Mouse (Mus musculus): Measurements from ENCODE around the gene Serinc3.
"Not testable (repeated sequence)": the region's sequence is repeated elsewhere in the genome, so short reads cannot be mapped to it uniquely, and the experiment has no call there.

Serinc3 gene

DNA sequence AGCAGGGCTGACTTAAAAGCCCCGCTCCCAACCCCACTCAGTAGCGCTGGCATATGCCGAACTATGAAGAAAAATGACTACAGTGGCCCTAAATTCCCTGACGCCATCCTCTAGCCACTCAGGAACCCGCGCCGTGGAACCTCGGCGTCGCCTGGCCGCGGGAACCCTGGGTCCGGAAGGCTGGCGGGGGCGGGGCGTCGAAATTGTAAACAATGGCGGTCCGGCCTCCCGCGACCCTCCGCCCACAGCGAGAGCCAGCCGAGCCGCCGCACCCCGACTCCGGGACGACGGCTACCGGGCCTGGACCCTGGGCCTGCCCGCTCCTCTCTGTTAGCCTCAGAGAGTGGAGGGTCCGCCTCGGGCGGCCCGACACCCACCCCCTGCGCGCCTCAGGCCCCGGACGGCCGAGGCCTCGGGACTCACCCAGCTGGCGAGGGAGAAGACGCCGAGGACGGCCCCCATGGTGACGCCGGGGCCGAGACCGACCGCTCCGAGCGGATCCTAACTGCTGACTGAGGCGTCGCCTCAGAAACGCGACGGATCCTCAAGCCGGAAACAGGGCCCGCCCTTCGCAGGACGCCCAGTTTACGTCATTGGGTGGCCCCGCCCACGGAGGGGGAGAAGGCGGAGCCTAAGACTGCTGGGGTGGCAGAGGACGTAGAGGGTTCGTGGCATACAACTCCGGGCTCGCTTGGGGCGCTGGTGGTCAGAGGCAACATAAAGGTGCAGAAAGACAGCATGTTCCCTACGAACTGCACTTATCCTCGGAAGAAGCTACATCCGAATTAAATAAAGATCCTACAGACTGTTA is at the start of gene Serinc3:
Gene Serinc3 (minus strand): TSS at position 557 of the 811 bp plus-strand sequence.
- DNase-seq (ENCODE audit: extremely low read depth, low read depth): peak; percentile 91

- no peak for DNase-seq (ENCODE audit: extremely low read depth, low read depth)
These were observed 48.9 kb upstream of the Serinc3 start for GRCm38 (mm10) chr2:163693716-163694314.

DNA sequence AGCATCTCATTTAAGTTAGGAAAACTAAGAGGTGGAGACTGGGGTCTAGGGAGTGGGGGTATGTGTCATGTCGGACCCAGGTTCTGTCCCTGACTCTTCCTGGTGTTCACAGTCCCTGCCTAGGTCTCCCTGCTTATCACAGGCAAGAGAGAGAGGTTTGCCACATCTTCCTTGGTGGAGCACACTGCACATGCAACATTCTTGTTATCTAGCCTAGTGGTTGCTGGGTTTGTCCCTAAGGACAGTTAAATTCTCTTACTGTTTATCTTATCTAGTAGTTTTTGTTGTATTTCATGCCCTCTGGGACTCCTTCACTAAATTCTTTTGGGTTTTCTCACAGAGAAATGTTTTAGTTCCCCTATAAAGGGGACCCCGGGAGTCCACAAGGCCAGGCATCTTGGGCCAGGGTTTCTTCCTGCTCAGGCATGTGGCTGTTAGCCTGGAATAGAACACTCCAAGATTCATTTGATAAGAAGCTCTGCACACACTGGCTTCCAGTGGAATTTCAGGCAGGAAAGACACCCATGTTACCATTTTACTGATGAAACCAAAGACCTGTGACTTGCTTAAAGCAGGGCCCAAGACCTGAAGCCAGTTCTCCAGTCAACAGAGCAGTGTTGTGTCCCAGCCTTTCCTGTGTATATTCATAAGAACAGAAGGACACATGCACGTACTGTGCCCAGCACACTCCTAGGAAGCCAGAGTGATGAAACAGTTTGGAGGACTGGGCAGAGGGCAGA is 48.1 kb upstream of the Serinc3 start:
- DNase-seq (ENCODE audit: extremely low read depth, low read depth): peak; percentile 67

DNA sequence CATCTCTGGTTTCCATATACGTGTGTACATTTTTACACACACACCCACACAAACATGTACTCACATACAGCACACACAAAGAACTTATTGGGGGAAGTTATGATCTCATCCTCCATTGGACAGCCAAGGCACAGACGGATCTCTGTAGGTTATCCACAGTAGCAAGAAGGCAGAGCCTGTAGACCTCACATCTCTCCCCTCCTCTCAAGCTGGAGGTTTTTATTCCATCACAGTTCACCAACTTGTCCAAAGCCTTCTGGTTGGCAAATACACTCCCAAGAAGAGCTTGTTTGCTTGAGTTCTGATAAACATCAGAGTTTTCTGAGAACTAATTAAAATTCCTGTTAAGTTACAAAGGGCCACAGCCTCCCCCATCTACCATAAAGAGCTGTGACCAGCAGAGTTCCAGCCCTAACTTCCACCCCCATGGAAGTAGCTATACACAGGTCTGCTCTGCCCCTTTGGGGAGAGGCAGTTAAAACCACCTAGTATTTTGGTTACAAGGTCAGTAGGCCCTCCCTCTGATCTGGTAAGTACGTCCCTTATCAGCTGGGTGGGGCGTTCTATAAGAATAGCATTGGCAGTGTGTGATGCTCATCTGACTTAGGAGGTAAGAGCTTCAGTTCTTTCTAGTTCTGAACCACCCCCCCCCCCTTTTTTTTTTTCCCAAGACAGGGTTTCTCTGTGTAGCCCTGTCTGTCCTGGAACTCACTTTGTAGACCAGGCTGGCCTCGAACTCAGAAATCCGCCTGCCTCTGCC is 47.1 kb upstream of the Serinc3 start:
- peak; percentile 69 for DNase-seq (ENCODE audit: extremely low read depth, low read depth)

DNA sequence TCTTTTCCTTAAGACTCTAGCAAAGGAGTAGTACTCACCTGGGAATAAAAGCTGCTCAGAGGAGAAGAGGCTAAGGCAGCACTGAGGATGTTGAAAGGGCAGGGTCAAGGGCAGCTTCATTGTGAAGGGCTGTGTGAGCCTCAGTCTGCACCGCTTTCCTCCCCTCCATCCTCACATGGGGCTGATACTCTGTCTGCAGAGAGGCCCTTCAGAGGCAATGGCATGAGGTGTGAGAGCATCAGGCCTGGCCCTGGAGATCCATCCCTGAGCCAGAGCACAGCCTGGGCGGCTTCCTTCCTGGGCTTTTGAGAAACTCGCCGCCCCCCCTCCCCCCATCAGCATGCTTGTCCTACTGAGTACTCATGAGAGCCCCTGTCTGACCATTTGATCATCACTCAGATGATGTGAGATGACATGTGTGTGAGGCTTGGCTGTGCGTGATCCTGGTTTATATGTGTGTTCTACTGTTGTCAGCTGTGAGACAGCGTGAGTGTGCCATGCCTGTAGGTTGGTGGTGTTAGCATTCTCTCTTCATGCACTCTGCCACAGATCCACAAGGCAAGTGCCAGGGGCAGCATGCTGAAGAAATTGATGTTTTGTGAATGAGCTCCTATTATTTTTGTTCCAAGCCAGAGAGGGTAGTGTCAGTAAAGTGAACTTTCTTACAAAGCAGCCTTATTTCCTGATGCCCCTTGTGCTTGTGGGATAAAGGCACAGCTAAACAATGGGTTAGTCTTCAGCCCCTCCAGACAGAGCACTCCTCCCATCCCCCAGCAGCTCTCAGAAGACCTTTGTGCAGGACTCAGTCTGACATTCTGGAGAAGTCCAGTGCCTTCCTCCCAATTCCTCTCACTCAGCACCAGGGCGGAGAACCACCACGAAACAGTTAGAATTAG is 45.7 kb upstream of the Serinc3 start:
- no peak for DNase-seq (ENCODE audit: extremely low read depth, low read depth)

GRCm38 (mm10) chr2:163689771-163690170 is 44.8 kb upstream of the Serinc3 start:
- no peak for DNase-seq (ENCODE audit: extremely low read depth, low read depth)

GRCm38 (mm10) chr2:163688377-163688776 is 43.4 kb upstream of the Serinc3 start:
- DNase-seq (ENCODE audit: extremely low read depth, low read depth): not testable (repeated sequence)

- DNase-seq (ENCODE audit: extremely low read depth, low read depth): no peak
These were observed 42.0 kb upstream of the Serinc3 start for GRCm38 (mm10) chr2:163686886-163687285.

DNA sequence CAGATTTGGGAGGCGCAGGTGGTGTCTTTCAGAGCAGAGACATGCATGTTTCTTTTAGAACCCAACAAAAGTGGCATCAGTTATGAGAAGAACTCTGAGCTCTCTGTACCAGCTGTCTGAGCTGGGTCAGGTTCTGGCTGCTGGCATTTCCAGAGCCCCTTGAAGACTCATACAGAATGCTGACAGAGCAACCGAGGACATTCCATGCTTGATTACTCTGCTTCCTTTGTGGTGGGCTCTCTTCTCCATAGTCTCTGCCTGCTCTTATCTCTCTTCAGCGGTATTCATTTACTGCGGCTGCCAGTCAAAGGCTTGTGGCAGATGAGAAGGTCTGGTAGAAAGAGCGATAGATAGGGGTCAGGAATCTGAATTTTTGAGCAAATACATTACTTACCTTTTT is 41.3 kb upstream of the Serinc3 start:
- no peak for DNase-seq (ENCODE audit: extremely low read depth, low read depth)

DNA sequence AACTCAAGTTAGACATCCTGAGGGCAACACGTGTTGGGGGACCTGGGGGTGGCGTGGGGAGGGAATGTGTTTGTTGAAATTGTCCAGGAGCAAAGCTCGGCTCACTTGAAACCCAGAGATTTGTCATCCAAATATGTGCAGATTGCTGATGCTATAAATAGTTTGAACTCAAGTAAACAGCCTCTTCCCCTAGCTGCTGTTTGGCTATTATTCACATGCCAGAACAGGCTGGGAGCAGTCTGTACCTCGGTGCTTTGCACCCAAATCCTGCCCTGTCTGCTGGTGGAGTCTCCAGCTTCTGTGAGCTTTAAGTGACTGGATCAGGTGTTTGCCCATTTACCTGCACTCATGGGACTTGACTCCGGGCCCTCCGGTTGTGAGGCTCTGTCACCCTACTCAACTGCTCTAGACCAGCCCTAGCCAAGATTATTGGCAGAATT is 40.9 kb upstream of the Serinc3 start:
- no peak for DNase-seq (ENCODE audit: extremely low read depth, low read depth)

- no peak for DNase-seq (ENCODE audit: extremely low read depth, low read depth)
These were observed 40.4 kb upstream of the Serinc3 start for GRCm38 (mm10) chr2:163685287-163685686.

DNA sequence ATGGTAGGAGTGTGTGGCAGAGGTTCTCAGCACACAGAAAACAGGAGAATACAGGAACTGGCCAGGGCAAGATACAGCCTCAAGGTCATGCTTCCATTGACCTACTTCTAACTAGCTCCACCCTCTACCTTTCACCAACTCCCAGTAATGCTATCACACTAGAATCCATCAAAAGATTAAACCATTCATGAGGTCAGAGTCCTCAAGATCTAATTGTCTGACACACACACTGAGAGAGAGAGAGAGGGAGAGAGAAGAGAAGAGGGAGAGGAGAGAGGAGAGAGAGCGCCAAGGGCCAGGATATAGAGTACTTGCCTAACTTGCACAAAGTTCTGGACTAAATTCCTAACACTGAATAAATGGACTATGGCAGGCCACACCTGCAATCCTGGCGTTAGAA is 37.4 kb upstream of the Serinc3 start:
- no peak for DNase-seq (ENCODE audit: extremely low read depth, low read depth)

DNA sequence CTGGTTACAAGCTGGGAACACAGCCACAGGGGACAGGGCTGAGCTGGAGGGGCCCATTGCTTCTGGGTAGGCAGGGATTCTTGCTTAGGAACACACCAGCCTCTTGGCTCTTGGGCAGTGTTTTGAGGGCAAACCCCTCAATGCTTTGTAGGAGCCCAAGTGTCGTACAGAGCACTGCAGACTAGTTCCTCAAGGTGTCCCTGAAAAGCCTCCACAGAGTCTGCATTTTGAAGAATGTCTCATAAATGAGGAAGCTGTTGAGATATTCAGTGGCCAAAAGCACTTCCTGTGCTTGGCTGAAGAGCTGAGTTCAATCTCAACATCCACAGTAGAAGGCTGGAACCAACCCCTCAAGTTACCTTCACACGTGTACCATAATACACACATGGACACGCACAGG is 31.8 kb upstream of the Serinc3 start:
- DNase-seq (ENCODE audit: extremely low read depth, low read depth): peak; percentile 77

GRCm38 (mm10) chr2:163676321-163676720 is 31.4 kb upstream of the Serinc3 start:
- DNase-seq (ENCODE audit: extremely low read depth, low read depth): no peak

DNA sequence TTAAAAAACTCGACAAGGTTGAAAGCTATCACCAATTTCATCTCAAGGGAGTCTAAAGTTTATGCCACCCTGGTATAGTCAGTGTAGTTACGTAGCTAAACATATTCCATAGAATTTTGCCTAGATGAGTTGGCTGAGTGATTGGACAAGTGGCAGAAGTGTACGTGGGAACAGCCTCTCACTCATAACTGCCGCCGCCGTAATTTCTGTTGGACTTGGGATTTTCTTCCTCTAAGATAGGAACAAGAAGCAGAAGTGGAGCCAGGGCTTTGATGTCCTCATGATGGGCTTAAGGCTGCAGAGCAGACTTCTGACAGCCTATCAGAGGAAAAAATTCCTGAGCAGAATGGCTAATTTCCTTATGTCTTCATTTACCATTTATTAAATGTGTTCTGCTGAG is 30.7 kb upstream of the Serinc3 start:
- no peak for DNase-seq (ENCODE audit: extremely low read depth, low read depth)

GRCm38 (mm10) chr2:163675144-163675619 is 30.3 kb upstream of the Serinc3 start:
- DNase-seq (ENCODE audit: extremely low read depth, low read depth): no peak

GRCm38 (mm10) chr2:163674397-163674796 is 29.5 kb upstream of the Serinc3 start:
- DNase-seq (ENCODE audit: extremely low read depth, low read depth): no peak

GRCm38 (mm10) chr2:163670872-163671594 is 26.1 kb upstream of the Serinc3 start:
- DNase-seq (ENCODE audit: extremely low read depth, low read depth): no peak

GRCm38 (mm10) chr2:163667045-163667444 is 22.1 kb upstream of the Serinc3 start:
- no peak for DNase-seq (ENCODE audit: extremely low read depth, low read depth)

- DNase-seq (ENCODE audit: extremely low read depth, low read depth): no peak
These were observed 19.0 kb upstream of the Serinc3 start for GRCm38 (mm10) chr2:163663930-163664329.
